Mouse (Mus musculus) cerebellum, postnatal 14 days (tissue): Measurements from ENCODE around the gene Alcam.

Experiments
- DNase-seq, 2 experiments: peaks; one replicate each; pipeline ENCODE4 v3.0.0; 2021; ENCODE audit warnings: mixed read lengths in 2 of 2

Alcam gene

GRCm38 (mm10) chr16:52363944-52364511 is 89.8 kb downstream of the Alcam start:
- DNase-seq: no peak

GRCm38 (mm10) chr16:52343467-52344033 is 110.3 kb downstream of the Alcam start:
- DNase-seq: no peak

- no peak for DNase-seq
These were observed 111.0 kb downstream of the Alcam start for GRCm38 (mm10) chr16:52342694-52343466.

- DNase-seq: no peak
These were observed 119.8 kb downstream of the Alcam start for GRCm38 (mm10) chr16:52334084-52334483.

- DNase-seq: no peak
These were observed 120.2 kb downstream of the Alcam start for GRCm38 (mm10) chr16:52333631-52334030.

- DNase-seq: no peak
These were observed 122.5 kb downstream of the Alcam start for GRCm38 (mm10) chr16:52331341-52331830.

GRCm38 (mm10) chr16:52329420-52329819 is 124.5 kb downstream of the Alcam start:
- DNase-seq: no peak

- no peak for DNase-seq
These were observed 134.6 kb downstream of the Alcam start for GRCm38 (mm10) chr16:52319229-52319628.

- peak; percentile 88 to 92 for DNase-seq
These were observed 142.8 kb downstream of the Alcam start for GRCm38 (mm10) chr16:52311073-52311472.

- DNase-seq: no peak
These were observed 146.9 kb downstream of the Alcam start for GRCm38 (mm10) chr16:52307016-52307415.

- DNase-seq: no peak
These were observed 150.4 kb downstream of the Alcam start for GRCm38 (mm10) chr16:52303532-52303902.

- DNase-seq: no peak
These were observed 150.9 kb downstream of the Alcam start for GRCm38 (mm10) chr16:52302790-52303531.

GRCm38 (mm10) chr16:52301730-52302129 is 152.1 kb downstream of the Alcam start:
- no peak for DNase-seq

- no peak for DNase-seq
These were observed 157.5 kb downstream of the Alcam start for GRCm38 (mm10) chr16:52296376-52296775.

GRCm38 (mm10) chr16:52295535-52295934 is 158.3 kb downstream of the Alcam start:
- DNase-seq: no peak

GRCm38 (mm10) chr16:52292440-52293048 is 161.3 kb downstream of the Alcam start:
- no peak for DNase-seq

- peak; percentile 48 to 77 for DNase-seq
These were observed 173.7 kb downstream of the Alcam start for GRCm38 (mm10) chr16:52280186-52280585.

GRCm38 (mm10) chr16:52265066-52265465 is 188.8 kb downstream of the Alcam start:
- DNase-seq: no peak

GRCm38 (mm10) chr16:52263751-52264150 is 190.1 kb downstream of the Alcam start:
- no peak for DNase-seq

GRCm38 (mm10) chr16:52262582-52262981 is 191.3 kb downstream of the Alcam start:
- no peak for DNase-seq

GRCm38 (mm10) chr16:52261755-52262154 is 192.1 kb downstream of the Alcam start:
- no peak for DNase-seq

GRCm38 (mm10) chr16:52250935-52251334 is 202.9 kb downstream of the Alcam start:
- no peak for DNase-seq

- no peak for DNase-seq
These were observed 203.7 kb downstream of the Alcam start for GRCm38 (mm10) chr16:52250196-52250595.
